Mouse (Mus musculus) right cerebral cortex, postnatal 14 days (tissue): Measurements from ENCODE around the gene Trappc10.

Experiments
- DNase-seq: peaks from one replicate; pipeline ENCODE4 v3.0.0; 2022

Trappc10 gene

DNA sequence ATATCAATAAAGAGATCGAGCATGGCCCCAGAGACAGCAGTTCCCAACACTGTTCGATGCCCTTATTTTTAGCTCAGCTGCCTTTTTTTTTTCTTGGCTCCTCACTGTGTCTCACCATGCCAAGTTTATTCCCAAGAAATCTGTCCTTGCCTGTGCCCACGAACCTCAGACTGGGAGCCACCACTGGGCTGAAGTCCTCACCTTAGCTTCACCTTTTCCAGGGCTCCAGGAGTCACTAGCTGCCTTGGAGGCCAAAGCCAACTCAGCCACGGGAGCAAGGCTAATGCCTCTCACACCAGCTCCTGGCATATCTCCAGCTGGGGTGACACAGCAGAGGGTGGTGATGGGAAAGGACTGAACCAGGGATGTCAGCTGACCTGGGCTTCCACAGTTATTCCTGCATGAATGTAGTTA, 11.2 kb upstream of the Trappc10 start:
- peak; percentile 38 for DNase-seq

DNA sequence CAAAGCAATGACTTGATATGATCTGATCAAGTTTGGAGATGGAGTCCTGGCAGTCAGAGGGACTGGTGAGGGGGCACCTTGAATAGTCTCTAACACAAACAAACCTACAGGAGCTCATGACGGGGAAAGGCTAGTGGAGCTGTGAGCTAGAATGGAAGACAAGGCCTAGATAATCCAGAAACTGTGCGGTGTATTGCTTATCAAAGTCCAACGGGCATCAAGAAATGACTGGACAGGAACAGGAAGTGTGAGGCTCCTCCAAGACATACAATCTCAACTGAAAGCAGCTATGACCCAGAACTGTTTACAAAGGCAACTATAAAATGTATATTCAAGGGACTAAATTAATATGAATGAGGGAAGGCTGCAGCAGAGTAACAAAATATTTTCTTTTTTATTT, 2.8 kb upstream of the Trappc10 start:
- no peak for DNase-seq

GRCm38 (mm10) chr10:78246725-78247124, 2.3 kb upstream of the Trappc10 start:
- DNase-seq, result no peak

GRCm38 (mm10) chr10:78245225-78245547, 745 bp upstream of the Trappc10 start:
- no peak for DNase-seq

GRCm38 (mm10) chr10:78244058-78244437, 393 bp downstream of the Trappc10 start:
- peak; percentile 42 for DNase-seq

GRCm38 (mm10) chr10:78238926-78239325, 5.5 kb downstream of the Trappc10 start:
- no peak for DNase-seq

- no peak for DNase-seq
These were observed 6.1 kb downstream of the Trappc10 start for GRCm38 (mm10) chr10:78238297-78238696.

GRCm38 (mm10) chr10:78237809-78238208, 6.6 kb downstream of the Trappc10 start:
- no peak for DNase-seq

DNA sequence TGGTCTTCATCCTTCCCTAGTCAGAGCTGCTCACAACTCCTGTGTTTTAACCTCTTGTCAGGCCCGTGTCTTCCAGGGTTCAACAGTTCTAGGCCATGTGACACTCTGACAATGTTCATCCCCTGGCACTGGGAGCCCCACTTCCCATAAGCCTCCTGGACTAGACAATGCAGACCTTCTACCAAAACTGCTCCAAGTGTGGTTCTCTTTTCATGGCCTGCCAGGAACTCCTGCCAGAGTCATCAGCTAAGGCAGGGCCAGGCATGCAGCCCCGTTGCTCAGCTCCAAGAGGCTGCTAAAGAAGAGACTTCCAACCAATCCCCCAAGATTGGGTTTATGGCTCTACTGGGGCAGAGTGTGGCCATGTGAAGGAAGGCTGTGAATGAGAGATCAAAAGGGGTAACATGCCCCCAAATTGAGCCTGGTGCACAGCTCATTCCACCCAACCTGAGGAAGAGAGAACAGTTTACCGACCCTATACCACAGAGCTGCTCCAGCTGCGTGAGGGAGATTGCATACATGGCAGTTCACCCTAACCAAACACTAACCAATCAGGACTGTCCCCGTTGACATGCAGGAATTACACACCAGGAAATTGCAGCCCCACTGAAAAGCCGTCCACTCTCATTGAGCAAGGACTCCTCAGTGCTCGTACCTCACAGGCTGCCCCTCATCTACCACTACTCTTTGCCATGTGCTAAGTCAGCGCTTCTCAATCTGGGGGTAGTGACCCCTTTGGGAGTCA, 7.4 kb downstream of the Trappc10 start:
- no peak for DNase-seq

GRCm38 (mm10) chr10:78233756-78234155, 10.7 kb downstream of the Trappc10 start:
- DNase-seq, result no peak

- DNase-seq, result no peak
These were observed 11.3 kb downstream of the Trappc10 start for GRCm38 (mm10) chr10:78233161-78233560.

- DNase-seq, result no peak
These were observed 12.0 kb downstream of the Trappc10 start for GRCm38 (mm10) chr10:78232301-78232980.

DNA sequence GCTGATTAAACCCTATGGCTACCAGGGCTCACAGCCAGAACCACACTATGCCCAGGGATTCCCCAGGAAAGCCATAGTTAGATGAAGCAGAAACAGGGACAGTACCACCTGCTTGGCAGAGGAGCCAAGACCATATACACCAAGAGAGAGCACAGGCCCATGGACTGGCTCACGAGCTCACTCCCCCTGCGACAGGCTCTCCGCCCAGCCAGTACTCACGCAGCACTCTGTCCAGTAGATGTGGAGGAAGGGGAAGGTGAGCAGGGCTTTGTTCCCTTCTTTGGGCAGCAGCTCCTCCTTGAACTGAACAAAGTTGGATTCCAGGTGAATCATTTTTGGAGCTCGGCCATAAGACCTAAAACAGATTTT, 15.9 kb downstream of the Trappc10 start:
- DNase-seq, result no peak

DNA sequence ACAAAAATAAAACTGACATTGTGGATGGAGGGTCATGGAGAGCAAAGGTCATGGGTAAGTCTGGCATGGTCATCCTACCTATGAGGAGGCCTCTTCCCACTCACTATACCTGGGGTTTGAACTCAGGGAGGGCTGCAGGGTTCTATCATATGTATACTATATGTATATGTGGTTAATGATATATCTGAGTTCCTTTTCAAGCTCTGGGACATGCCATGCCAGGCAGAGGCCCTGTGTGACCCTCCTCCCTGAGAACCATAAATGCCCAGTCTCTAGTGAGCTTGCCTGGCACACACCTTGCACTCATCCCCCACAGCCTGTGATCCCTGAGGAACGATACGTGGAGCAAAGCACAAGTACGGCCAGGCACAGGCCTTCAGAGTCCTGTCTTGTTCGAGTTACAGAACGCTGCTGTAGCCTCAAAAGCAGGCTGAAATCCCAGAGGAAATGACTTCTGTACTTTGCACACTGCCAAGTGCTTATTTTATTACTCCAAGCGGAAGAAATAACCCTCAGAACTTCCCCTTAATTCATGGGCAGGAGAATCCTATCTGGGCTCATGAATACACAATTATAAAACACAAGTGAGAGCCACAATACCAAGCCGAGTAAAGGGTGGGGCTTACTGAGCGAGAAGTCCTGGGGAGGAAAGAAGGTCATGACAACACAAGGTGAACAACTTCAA, 16.4 kb downstream of the Trappc10 start:
- no peak for DNase-seq

DNA sequence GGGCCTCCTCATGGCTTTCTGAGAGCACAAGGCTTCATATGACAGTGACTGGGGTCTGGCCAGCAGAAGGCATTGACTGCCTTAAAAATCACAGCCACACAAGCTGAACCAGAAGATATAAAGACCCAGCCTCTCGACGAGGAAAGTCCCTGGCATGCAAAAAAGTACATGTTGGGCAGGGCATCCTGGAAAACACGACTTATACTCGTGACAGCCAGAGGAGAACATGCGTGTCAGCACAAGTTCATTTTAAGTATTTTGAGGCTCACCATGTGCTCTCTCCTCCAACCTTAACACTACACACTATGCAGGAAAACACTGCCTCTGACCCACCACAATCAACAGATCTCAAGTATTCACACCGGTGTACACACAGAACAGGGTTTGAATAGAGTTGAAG, 20.3 kb downstream of the Trappc10 start:
- no peak for DNase-seq

DNA sequence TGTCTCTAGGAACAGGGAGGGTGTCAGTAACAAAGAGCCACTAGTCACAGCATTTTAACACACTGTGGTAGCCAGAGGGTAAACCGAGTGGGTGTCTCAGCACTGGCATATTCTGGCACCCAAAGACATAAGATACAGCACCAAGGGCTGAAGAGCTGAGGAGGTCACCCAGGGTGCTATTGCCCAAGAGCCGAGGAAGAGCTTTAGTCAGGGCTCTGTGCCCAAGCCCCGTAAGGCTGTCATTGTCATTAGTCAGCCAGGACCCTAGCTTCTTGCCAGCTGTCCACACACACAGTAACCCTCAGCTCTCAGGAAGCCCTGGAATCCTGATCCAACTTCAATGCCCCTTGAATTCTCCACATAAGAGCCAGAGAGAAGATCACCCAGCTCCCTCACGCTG, 21.5 kb downstream of the Trappc10 start:
- DNase-seq, result no peak

DNA sequence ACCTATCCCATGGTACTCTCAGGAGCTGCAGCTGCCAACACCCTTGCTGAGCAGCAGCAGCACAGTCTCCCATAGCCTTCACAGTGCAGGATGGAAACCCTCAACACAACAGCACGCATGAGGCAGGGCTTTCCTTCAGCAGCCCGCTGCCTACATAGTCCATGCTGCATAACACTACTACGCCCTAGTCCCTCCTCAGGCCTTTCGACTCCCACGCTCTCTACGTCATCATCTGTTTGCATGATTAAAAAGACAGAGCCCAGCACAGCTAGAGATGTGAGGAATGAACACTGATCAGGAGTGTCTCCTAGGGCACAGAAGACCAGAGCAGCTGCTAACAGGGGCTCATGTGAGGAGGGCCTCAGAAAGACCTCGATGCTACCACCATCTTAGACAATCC, 23.1 kb downstream of the Trappc10 start:
- no peak for DNase-seq

DNA sequence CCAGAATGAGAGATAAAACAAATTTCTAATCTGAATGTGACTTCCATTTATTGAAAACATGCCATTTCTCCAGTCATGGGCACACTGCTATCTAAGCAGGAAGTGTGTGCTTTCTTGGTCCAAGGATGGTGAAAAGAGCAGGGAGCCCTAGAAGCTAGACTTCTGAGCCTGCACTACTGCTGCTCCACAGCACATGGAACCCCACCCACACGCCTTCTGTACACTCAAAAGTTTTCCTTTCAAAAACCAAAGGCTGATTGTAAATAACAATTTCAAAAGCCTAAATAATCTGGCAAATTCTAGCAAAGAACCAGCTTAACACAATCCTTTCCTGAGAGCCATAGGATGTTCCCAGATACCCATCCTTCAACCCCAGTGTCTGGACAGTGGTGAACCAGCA, 24.9 kb downstream of the Trappc10 start:
- no peak for DNase-seq

- no peak for DNase-seq
These were observed 25.9 kb downstream of the Trappc10 start for GRCm38 (mm10) chr10:78218576-78218975.

DNA sequence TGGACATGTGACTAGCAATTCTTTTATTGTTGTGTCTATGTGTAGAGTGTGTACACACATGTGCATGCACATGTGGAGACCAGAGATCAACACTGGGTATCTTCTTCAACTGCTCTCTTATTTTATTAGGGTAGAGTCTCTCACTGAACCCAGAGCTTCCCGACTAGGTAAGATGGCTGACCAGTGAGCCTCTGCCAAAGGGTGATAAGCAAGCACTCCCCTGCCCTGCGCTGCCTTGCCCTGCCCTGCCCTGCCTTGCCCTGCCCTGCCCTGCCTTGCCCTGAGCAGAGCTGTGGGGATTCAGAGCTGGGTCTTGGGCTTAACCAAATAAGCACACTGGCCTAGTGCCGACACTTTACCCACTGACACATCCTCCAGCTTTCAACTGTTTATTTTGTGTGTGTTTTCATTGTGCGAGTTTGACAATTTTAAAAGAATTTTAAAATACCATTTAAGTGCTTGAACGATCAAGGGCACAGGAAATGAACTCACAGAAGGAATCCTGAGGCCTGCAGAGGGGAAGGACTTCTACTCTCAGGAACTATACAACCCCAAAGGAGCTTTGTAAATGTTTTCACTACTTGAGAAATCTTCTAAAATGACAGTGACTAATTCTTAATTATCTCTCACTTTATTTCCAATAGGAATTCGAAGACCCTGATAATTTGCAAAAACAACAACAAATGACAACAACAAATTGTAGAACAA, 27.9 kb downstream of the Trappc10 start:
- no peak for DNase-seq

DNA sequence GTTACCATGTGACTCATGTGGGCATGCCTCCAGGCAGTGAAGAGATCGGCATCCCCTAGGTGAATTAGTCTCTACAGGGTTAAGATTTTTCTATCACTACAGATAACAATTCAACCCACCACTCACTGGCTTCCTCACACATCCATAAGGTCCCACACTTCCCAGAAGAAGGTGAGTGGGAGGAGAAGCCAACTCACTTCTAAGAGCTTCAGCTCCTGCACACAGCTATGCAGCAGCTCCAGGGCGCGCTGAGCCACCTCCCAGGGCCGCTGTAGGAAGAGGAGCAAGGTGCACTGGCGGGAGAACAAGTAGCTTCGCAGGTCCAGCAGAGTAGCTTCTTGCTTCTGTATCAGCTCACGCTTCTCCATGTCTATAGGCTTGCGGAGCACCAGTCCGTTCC, 30.1 kb downstream of the Trappc10 start:
- no peak for DNase-seq

DNA sequence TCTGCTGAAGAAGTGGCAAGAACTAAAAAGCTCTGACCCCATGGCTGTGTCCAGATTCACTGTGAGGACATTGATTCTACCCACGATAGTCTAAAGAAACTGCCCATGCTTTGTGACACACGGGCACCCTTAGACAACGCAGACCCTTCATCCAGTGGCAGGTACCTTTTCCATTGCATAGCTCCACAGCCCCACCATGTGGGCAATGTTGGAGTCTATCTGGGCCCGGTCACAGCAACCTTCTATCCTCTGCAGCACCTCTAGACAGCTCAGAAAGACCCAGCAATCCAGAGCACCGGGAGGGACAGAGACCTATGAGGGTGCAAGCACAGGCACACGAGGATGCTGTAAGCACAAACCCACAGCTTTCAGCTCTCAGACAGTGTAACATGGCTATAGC, 33.1 kb downstream of the Trappc10 start:
- peak; percentile 25 for DNase-seq

- DNase-seq, result no peak
These were observed 43.3 kb downstream of the Trappc10 start for GRCm38 (mm10) chr10:78201182-78201581.

- DNase-seq, result no peak
These were observed 51.5 kb downstream of the Trappc10 start for GRCm38 (mm10) chr10:78192933-78193332.
